Mouse (Mus musculus): ENCODE data around the gene Kidins220. TPM values are rescaled to one million over a fixed set of nuclear protein-coding genes. Genes with fewer than 3 reads are reported as not detected.

The Kidins220 gene
- total RNA-seq, 2 experiments from 2014 or later = 29.2 to 83.9 TPM

DNA sequence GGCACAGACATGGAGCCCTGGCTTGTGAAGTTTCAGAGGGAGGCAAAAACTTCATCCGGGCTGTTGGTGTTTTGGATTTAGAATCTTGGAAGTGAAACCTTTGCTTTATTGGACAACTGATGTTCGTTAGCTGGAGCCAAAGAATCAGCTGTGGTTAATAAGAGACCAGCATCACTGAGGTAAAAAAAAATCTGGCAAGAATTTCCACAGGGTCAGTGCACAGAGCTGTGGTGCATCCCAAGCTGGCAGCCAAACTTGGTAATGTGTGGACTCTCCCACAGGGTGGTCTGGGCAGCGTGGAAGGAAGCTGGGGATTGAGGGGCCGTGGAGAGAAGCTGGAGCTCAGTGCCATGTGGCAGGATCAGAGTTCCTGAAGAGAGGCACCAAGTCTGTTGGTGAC is 112.2 kb downstream of the Kidins220 start:
- no peak for ATAC-seq (ENCODE audit: poor library complexity, severe bottlenecking)

DNA sequence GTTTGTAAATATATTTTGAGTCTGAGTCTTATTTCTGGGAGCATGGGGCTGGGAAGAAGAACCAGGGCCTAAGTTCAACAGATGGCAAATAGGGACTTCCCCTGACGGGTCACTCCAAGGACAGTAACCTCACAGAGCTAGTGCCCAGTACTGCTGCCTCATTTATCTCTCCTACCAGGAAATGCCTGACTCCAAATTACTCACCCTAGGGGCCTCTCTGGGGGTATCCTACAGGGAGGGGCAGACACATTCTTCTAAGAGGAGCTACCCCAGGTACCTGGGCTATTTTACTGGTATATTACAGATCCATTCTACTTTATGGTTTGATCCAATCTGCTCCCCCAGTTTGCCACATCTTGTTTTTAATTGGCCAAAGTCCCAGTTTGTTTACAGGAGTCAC is 114.7 kb downstream of the Kidins220 start:
- no peak for ATAC-seq (ENCODE audit: poor library complexity, severe bottlenecking)

DNA sequence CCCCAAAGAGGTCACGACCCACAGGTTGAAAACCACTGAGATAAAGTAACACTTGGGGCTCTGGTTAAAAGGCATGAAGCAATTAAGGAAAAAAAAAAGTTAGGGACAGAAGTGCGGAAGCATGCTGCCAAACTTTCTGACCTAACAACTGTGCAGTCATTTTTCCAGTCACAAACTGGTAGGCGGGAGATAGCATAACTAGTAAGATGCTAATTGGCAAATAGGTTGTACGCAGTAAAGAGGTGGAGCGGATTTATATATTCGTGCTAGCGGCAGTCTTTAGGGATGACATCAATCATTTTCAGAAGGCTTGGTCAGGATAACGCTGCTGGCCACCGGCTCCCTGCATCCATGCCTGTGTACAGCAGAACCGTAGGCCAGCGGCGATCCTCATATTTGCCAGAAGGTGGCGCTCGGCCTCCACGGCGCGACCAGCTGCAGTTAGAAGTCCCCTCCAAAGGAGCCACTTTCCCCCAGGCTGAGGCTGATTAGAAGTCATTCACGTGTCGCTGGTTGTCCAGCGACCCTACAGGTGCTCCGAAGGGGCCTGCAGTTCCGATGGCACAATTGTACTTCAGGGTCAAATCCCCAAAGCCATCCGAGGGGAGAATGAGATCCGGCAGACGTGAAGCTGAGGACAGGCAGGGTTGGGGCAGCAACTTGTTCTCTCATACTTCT is 117.4 kb downstream of the Kidins220 start:
- ATAC-seq (ENCODE audit: poor library complexity, severe bottlenecking) = peak; percentile 51

DNA sequence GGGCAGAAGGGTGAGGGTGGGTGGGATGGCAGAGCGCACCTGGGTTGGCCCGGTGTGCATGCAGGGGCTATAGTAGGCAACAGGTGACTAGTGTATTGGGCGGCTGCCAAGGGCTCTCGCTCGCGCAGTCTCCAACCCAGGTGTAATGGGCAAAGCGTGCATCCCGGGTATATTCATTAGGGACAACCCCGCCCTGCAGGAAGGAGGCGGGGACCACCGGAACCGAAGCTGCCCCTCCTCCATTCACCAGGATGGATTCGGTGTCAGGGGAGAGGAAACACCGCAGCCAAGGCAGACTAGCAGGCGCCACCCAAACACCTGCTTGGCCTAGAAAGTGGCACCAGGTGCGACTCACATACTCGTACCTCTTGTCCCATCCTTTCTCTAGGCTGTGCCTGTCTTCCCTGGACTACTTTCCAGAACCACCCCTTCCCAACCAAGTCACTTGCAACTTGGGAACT is 118.1 kb downstream of the Kidins220 start:
- no peak for ATAC-seq (ENCODE audit: poor library complexity, severe bottlenecking)

DNA sequence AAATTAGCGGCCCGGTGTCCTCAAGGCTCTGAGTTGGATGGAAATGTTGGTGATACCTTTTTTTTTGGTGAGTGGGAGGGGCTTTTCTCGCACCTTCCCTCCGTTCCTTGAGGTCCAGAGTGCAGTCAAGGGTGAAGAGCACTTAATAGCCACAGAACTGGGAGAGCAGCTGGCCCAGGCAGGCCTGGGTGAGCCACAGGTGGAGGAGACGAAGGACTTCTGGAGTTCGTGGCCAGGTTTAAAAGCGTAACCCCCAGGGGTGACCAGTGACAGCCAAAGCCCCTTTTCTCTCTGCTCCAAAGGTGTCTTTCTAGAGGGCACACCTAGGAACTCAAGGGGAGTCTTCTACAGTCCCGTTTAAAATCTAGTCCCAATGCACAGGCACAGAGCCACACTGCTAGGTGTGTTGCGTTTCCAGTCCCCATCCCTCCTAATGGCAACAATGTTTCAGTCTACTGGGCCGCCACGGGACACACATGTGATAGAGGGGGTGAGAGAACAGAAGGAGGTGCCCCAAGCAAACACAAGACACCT is 118.6 kb downstream of the Kidins220 start:
- no peak for ATAC-seq (ENCODE audit: poor library complexity, severe bottlenecking)

DNA sequence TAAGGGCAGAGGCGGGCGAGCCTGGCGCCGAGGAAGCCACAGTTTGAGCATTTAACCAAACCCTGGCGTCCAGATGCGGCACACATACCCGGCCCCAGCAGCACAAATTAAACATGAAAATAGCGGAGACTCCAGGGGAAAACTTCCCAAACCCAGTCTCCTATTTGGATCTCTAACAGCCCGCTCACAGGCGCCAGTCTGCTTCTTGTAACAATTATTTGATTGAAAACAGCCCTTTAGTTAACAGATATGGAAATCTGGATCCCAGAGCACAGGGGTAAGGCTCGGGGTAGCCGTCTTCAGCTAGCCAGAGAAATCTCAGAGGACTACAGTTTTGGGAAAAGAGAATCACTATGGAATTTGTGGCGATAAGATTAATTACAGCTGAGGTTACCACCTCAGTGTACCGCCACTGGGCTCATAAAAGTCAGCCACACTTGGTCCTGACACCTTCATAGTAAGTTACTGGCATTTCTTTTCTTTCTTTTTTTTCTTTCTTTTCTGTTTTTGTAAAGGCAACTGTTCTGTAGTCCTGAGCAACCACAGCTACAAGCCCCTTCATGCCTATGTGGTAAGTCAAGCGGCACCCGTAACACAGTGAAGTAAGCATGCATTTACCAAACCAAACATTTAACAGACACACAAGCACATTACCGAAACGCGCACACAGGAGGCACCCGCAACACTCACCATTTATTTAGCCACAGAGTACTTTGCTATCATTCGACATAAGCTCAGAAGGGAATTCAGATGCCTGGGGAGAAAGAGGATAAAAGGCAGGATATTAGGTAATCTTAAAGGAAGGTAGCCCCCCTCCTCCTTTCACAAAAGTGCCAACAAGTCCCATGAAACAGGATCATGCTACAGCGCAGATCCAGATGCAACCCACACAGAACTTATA is 120.1 kb downstream of the Kidins220 start:
- ATAC-seq (ENCODE audit: poor library complexity, severe bottlenecking) = no peak

DNA sequence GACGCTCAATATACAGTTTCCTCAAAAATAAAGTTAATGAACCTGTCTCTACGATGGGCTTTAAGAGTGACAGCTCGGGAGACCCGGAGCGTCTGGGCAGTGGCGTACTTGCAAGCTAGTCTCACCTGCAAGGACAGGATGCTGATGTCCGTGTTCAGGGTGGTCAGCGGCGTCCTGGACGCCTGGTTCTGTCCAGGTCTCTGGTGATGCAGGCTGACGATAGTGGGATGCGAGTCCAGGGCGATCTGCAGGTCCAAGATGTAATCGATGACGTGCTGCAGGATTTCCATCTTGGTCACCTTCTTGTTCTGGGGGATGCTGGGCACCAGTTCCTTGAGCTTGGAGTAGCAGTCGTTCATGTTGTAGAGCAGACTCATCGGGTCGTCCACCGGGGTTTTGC is 120.8 kb downstream of the Kidins220 start:
- ATAC-seq (ENCODE audit: poor library complexity, severe bottlenecking) = no peak

DNA sequence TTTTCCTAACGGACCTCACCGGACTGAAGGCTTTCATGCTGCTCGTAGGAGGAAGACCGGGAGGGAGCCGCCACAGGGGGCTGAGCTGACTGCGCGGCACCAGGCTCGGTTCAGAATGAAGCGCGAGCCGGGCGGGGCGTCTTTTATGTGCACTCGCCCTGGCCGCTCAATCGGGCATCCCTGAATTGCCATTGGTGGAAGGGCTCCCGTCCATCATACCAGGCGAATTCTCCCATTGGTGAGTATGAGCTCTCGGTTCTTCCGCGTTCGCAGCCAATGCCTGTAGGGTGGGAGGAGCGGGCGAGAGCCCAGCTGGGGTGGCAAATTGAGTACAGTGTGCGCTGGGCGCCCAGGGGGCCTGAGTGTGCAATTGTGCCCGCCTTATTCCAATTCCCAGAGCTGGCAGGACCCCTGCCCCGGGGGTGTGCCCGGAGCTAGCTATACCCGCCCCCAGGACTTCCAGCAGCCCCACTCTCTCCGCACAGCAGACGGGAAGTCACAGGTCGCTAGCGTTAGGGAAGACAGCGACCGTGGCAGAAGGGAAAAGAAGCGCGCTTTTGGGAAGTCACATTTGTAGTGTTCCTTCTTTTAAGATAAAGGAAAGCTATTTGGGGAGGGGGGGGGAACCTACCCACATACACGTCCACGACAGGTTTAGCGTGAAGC is 121.4 kb downstream of the Kidins220 start:
- peak; percentile 78 for ATAC-seq (ENCODE audit: poor library complexity, severe bottlenecking)

DNA sequence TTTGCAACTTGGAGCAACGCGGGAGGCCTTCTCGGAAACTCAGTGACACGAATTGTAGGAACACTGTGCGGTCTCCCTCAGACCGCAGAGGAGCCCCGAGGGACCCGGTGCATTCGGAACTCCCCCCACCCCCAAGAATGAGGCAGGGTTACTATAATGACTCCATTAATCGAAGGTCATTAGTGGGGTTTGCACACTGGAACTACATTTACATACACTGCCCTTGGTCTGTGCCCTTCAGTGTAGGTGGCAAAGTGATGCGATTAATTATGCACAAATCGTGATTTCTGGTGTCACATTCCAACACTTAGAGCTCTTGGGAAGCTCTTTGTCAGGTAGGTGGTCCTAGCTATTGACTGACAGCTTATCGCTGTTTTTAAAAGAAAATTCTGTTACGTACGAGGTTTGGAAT is 121.9 kb downstream of the Kidins220 start:
- ATAC-seq (ENCODE audit: poor library complexity, severe bottlenecking) = no peak

DNA sequence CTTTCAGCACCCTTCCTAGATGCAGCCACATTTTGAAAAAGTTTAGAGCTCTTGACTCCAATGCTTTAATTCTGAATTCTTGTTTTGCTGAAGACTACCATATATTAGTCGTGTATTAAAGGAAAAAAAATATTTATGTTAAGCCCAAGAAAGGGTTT is 122.2 kb downstream of the Kidins220 start, which contains the start of gene Id2:
Gene Id2 (minus strand): TSS at position 89 of the 158 bp plus-strand sequence.
- ATAC-seq (ENCODE audit: poor library complexity, severe bottlenecking) = no peak

DNA sequence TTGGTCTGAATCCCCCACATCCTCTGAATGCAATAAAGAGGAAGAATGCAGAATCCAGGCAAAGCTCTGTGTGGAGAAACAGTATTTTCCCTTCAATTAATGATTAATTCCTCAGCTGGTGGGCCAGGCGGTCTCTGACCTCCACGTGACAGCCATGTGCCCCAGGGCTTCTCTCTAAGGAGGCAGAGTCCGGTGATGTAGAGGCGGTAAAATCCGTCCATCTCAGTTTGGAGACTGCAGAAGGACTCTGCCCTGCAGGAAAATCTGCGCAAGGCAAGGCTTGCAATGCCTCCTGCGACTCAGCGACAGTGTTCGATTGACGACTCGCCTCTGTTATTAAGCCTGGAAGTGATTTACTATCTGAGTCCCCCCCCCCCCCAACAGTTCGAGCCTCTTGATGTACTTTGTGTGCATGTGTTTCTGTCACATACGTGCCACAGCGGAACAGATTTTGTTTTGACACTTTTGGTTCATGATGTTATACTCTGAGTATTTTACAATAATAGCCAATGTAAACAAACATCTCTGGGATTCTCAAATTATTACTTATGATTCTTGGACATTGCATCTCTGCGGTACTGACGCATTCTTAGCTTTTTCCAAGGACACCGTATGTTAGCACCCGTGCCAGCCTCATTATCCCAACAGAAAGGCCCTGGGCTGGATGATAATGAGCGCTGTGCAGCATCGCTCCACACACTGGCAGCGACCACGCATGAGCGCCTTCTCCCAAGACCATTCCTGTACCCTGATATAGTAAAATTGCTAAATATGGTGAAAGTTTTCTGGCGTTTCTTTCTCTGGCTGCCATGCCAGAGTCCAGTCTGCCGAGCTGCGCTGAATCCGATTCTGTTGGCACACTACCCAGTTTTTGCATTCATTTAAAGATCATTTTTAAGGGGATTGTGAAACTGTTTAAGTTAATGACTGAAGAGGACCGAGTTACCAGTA is 122.8 kb downstream of the Kidins220 start:
- no peak for ATAC-seq (ENCODE audit: poor library complexity, severe bottlenecking)

DNA sequence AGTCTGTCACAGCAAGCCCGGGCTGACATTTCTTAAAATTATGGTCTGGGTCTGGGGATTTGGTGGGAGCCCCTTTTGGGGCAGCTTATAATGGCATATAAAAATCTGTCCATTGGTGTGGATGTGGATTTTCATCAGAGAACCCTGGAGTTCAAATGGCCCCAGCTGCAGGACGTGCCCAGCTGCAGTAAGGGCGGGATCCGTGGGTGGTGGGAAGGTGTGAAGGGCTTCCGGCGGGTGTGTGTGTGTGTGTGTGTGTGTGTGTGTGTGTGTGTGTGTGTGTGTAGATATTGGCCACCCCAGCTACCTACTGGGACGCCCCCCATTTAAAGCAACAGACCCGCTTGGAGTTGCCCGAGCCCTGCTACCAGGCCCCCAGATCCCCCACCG is 123.4 kb downstream of the Kidins220 start:
- no peak for ATAC-seq (ENCODE audit: poor library complexity, severe bottlenecking)

DNA sequence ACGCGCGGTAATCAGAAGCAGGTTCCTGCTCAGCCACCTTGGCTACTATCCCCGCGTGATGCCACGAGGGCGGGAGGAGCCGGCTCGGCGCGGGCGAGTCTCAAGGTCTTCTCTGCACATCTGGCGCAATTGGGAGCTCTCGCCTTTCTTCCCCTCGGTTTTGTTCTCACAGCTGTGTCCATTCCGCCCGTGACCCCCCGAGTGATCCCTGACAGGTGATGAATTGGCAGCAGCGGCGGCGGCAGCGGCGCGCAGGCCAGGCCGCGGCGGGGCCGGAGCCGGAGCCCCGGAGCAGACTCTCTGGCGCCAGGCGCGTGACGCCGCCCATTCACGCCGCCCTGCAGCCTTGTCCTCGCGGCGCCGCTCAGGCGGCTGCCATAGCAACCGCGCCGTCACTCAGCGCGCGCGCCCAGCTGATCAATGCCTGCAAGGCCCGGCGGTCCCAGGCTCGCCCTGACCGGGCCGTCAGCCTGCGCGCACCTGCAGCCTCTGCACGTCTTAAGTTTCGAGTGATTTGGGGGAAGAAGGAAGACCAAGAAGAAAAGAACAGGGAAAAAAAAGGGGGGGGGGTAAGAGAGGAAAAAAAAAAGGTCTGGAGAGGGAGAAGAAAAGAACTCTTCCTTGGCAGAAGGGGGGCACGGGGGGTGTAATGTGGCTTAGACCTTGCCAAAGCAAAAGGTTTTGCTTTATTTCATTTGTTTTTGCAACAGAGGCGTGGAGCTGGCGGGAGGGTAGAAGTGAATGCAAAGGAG is 124.0 kb downstream of the Kidins220 start:
- peak; percentile 46 for ATAC-seq (ENCODE audit: poor library complexity, severe bottlenecking)

DNA sequence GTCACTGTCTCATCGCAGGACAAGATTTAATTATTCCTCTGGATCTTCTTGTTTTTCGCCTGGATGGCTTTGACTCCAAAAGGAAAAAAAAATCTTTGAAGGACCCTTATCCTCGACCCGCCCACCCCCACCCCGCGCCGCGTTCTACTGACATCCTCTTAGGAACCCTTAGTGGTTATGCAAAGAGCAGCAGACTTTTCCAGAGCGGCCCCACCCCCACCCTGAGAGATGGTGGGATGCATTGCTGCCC is 124.5 kb downstream of the Kidins220 start:
- no peak for ATAC-seq (ENCODE audit: poor library complexity, severe bottlenecking)

DNA sequence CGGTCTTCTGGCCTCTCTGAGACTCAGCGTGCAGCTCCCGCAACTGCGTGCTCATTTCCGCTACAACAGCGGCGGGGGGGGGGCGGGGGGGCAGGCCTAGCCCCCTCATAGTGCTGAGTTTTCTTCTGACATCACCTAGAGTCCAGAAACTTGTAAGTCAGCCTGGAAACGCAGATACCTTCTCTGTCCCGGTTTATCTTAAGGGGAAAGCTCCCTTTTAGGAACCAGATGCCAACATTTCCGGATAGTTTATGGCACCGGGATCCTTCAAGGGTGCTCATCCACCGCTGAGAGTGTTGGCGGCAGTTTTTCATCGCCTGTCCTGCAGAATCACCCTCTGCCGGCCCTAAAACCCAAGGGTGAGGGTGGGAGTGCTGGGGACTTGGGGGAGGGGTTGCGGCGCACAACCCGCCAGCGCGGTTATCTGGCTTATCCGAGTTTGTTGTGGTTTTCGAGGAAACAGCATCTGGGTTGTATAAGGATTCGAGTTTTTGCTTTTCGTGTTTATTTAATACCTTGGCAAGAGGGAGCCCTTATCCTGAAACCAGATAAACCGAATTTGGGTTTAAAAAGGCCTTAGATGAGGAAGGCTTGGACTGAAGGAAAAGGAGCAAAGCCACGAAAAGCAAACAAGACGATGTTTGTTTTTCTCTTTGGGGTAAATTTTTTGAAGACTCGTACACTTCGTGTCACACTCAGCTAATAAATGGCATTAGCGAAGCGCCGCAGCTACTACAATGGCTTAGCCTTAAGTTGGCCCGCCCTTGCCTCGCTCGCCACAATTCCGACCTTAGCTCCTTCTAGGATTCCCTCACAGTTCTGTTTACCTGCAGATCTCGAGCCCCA is 125.1 kb downstream of the Kidins220 start:
- no peak for ATAC-seq (ENCODE audit: poor library complexity, severe bottlenecking)

DNA sequence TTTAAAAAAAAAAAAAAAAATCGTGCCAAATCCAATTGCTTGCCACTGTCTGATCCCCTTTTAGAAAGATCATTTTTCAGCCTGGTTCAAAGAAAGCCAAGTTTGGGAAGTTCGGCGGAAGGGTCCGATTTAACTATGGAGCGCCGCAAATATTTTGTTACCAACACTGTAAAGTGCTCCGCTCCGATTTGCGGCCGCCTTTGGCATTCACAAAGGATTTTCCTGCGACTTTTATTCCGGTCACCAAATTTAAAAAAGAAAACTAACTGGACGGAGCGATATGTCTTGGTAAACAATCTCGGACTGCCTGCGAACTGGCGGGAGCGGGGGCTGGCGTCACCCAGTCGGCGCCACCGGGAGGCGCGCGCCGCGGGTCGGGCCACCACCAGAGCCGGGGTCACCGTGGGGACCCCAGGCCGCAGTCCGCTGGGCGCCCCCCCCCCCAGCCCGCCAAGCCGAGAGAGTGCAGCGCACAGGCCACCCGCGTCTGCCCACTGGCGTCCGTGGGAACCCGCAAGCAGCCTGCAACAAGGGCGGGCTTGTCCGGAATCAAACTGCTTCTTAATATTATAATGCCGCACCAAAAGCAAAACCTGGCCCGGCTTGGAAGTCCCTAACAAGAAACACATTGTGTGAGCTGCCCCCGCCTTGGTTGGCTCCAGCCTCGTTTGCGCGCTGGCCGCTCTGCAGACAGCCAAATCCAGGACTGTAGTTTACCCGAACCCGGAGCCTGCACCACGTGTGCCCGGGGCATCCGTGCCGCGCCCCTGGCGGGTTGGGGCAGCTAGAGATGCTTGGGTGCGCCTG is 125.9 kb downstream of the Kidins220 start:
- no peak for ATAC-seq (ENCODE audit: poor library complexity, severe bottlenecking)

DNA sequence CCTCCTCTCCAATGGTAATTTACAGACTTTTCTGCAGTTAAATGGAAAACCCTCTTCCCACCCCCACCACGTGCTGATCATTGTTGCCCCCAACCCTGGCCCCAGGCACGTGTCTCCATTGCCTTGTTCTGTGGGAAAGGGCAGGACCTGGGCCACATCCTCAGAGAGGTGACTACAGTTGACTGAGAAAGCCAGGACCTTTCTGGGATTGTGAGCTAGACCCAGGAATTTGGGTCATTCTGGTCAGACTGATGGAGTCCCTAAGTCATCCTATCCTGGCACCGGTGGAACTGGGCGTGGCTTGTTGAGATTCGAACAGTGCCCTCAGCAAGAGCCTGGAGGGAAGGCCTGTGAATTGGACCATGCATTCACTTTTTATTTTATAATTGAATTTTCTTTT is 126.7 kb downstream of the Kidins220 start:
- no peak for ATAC-seq (ENCODE audit: poor library complexity, severe bottlenecking)

DNA sequence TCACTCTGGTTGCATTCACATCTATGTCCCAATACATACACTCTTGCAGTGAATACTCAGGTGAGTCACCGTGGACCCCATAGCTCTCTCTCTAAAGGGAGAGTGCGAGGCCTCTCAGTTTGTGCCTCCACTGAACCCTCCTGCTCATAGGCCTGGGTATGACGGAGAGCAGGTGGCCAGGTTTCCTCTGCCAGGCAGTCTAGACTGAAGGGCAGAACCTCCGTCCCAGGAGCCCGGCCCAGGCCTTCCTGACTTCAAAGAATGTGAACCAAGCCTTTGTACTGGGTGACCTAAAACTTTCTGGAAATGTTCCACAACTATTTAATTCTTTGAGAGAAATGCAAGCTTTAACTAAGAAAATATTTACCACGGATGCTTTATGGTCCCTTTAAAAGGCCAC is 129.2 kb downstream of the Kidins220 start:
- ATAC-seq (ENCODE audit: poor library complexity, severe bottlenecking) = no peak

Data from megakaryocyte, adult 5-6 weeks (primary cell).